Mouse (Mus musculus) layer of hippocampus, postnatal 14 days (tissue): ENCODE results near the gene Slc44a2. TPM values are rescaled to one million over a fixed set of nuclear protein-coding genes. Genes with fewer than 3 reads are reported as not detected.
"Not testable (repeated sequence)": the region's sequence is repeated elsewhere in the genome, so short reads cannot be mapped to it uniquely, and the experiment has no call there.

Source experiments
- DNase-seq, 2 experiments: peaks; one replicate each; pipeline ENCODE4 v3.0.0; 2021 to 2022; ENCODE audit warnings: low spot score in 2 of 2, mixed read lengths in 1 of 2
- total RNA-seq, 2 experiments: library from RNA; stranded (reverse); gene quantifications; 2 replicates each; pipeline ENCODE4 v1.2.3; 2021

Gene Slc44a2
- total RNA-seq, 2 experiments from 2014 or later = 53.4 to 61.0 TPM

DNA sequence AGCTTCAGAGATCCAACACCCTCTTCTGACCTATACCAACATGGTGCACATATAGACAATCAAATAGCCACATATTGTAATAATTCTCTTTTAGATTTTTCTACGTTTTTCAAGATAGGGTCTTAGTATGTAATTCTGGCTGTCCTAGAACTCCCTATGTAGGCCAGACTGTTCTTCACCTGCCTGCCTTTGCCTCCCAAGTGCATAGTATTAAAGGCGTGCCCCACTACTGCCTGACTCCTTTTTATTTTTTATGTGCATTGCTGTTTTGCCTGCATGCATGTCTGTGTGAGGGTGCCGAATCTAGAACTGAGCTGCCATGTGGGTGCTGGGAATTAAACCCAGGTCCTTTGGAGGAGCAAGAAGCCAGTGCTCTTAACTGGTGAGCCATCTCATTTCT is 28.2 kb upstream of the Slc44a2 start:
- DNase-seq = no peak

DNA sequence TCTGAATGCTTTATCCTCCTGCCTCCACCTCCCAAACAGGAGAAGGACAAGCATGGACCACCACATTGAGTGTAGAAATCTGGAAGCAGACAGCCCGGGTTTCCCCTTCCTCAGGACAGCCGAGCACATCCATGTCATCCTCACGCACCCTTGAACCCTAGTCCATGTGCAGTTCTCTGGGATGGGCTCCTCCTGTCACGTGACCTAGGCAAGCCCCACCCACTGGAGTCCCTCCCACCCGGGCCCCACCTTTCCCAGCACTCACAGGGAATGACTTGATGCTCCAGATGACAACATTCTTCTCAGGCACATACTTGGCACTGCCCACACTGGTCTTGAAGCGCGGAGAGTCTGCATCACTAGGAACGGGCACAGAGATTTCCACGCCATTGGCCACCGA is 21.5 kb upstream of the Slc44a2 start:
- DNase-seq = no peak

DNA sequence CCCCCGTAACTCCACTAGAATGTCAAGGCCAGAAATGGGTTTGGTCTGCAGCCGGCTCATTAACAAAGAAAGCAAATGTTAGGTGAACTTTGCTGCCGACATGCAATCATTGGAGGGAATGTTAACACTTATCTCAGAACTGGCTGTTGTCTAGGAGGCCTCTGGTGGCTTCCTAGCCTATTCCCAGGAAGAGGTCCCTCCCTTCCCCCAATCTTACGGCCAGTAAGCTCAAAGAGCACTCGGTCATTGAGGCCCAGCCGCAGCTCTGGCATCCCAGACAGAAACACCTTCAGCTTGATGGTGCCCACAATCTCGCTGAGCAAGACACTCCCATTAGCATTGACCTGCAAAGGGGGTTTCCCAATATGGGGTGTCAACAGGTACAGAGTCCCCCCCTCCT is 15.4 kb upstream of the Slc44a2 start:
- no peak for DNase-seq

DNA sequence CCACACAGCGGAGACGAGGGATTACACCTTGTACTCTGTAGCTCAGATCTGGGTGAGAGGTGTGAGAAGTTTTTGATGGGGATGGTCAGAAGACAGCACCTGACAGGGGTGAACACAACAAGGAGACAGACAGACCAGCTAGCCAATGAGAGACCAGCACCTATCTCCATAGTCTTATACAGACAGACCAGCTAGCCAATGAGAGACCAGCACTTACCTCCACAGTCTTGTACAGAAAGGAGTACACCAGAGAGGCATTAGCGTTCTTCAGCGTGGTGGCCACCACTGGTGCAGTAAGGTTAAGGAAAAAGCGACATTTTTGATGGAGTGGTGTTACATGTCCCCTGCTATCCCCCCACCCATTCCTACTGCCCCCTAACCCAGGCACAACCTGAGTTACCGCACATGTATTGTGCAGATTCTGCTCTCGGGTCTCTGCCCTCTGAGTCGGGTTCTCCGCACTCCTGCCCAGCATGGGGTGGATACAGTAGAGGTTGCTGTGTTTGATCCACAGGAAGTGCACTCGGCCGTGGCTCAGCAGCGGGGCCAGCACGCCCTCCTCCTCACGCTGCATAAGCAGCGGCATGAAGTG is 11.3 kb upstream of the Slc44a2 start:
- DNase-seq = no peak

DNA sequence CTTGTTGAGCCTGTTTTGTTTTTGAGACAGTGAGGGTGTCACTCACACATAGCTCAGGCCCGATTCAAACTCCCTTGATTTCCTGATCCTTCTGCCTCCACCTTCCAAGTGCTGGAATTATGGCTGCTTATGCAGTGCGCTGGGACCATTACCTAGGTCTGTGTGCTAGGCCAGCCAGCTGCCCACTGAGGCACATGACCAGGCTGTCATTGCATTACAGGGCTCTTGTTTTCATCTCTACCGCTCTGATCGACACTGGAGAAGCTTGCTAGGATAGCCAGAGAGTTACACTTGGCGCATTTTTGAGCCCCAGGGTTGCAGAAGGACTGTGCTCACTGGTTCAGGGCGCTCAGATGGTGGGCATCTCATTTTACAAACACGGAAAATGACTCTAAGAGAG is 8.8 kb upstream of the Slc44a2 start:
- DNase-seq = no peak

DNA sequence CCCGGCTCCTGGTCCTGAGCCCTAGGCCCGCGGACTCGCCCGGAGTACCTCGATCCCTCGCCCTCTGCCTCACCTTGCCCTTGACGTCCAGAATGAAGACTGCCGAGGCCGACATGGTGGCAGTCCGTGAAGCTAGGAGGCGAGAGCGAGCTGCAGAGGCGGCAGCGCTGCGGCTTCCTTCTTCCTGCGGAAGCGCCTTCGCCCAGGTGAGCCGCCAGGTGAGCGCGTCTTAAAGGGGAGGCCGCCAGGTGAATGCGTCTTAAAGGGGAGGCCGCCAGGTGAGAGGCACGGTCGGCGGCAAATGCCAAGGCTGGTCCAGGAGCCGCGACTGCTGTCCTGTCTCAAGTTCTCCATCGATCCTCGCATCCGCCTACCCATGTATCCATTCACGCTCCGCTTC is 8.4 kb upstream of the Slc44a2 start, which contains the start of gene Ap1m2:
Gene Ap1m2 (minus strand): TSS at position 204 of the 400 bp plus-strand sequence.
- no peak for DNase-seq

DNA sequence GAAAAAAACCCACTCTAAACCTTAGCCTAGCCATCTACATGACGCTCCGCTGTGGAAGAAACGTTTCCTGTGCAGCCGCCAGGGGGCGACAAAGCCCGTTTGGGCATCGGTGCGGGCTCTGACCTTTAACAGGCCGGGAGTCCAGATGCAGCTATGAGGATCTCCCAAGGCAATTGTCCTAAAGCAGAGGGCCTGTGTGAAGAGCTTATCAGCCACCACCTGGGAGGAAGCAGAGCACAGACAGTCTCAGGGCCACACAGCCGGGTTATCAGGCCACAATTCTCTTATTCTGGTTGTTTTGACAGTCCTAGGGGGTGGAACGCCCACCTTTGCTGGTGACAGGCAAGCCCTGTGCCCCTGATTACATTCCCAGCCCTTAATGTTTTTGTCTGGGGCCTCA is 7.1 kb upstream of the Slc44a2 start:
- DNase-seq = peak; percentile 81 to 84

DNA sequence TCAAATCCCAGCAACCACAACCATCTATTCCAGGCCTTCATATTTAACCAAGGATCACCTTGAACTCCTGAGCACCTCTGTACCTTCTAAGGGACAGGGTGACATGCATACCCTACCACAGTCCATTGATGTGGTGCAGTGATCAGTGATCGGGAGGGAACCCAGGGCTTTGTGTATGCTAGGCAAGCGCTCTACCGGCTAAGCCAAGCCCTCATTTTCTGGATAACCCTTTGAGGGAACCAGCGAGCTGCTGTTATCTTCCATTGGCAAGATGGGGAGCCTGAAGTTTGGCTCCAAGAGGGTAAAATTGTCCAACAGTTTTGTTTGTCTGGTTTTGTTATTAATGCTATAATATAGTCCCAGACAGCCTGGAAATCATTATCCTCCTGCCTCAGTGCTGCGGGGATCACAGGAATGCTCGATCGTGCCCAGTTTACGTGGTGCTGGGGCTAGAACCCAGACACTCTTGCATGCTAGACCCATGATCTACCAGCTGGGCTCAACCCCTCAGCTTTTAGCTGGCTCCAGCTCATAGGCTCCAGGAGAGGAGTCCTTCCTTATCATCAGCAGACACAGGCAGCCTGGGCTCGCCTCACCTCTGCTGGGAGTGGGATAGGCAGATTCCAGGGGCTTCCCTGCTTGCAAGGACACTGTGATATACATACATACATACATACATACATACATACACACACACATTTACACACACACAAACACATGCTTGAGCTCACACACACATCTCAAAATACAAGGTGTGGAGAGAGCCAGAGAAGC is 5.9 kb upstream of the Slc44a2 start:
- no peak for DNase-seq

DNA sequence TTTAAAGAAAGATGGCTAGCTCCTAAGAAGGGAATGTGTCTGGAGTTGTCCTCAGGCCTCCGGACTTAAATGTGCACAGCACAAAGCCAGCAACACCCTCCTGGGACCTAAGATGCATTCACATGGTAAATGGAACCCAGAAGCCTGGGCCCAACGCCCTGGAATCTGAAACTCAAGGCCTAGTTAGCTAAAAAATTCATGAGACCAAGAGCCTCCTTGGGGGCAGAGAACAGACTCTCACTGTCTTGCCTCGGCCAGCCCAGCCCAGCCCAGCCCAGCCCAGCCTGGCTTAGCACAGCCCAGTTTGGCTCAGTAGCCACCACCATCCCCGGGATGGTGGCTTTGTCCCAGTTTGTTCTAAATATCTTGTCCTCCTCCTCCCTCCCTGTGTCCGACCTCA is 5.1 kb upstream of the Slc44a2 start:
- no peak for DNase-seq

DNA sequence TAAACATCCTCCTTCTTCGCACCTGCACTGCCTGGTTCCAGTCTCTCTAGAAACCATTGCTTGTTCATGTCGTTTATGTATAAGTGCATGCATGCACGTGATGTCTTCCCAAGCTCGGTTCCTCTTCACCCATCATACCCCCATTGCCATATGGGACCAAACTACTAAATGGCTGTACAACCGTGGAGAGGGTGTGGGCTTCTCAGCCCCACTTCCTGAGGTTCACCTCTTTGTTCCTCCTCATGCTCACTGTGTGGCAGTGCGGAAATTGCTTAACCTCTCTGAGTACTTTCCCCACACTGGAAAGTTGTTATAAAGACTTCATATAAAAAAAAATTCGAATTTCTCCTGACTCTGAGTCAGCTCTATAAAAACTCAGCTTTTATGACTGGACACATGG is 3.8 kb upstream of the Slc44a2 start:
- no peak for DNase-seq

DNA sequence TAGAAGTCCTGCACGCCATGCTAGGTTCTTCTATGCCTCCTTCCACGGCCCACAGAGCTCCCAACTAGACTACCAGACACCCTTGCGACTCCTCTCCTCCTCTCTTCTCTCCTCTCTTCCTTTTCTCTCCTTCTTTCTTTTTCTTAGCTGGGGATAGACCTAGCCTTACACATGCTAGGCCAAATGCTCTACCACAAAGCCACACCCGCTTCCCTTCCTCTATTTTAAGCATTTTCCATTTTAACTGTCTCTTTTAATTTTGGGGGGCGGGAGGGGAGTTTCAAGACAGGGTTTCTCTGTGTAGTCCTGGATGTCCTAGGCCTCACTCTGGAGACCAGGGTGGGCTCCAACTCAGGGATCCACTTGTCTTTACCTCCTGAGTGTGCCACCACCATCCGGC is 1.7 kb upstream of the Slc44a2 start:
- no peak for DNase-seq

DNA sequence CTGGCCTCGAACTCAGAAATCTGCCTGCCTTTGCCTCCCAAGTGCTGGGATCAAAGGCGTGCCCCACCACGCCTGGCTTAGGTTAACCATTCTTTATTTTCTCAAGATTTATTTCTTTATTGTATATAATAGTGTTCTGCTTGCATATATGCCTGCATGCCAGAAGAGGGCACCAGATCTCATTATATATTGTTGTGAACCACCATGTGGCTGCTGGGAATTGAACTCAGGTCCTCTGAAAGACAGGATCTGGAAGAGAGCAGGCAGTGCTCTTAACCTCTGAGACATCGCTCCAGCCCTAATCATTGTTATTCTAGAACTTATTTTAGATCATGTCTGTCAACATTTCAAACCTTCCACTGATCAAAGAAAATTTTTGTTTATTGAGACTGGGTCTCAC is 995 bp upstream of the Slc44a2 start:
- DNase-seq = no peak

DNA sequence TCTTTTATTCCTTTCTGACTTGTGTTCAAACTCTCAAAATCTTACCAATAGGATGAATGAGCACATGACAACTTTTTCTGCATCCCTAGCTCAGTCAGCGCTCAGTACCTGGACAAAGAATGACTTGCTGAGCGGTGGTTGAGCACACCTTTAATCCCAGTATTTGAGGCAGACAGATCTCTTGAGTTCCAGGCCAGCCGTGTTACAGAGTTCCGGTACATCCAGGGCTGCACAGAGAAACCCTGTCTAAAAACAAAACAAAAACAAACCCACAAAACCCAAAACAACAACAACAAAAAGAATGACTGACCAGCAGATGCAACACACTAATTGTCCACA is 249 bp upstream of the Slc44a2 start:
- no peak for DNase-seq

DNA sequence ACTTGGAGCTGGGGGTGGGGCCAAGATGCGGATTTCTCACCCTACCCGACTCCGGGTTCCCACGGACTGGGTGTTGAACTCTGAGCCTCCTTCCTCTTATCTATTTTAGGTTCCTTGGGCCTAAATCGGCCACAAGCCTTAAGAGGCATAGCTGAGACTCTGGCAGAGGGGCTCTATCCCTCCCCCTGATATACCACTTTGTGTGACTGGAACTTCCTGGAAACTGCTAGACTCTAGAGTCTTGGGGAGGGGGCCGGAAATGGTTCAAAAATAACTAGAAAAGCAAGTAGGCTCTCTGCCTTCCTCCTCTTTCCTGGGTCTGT is 976 bp downstream of the Slc44a2 start:
- DNase-seq = peak; percentile 12 to 39

DNA sequence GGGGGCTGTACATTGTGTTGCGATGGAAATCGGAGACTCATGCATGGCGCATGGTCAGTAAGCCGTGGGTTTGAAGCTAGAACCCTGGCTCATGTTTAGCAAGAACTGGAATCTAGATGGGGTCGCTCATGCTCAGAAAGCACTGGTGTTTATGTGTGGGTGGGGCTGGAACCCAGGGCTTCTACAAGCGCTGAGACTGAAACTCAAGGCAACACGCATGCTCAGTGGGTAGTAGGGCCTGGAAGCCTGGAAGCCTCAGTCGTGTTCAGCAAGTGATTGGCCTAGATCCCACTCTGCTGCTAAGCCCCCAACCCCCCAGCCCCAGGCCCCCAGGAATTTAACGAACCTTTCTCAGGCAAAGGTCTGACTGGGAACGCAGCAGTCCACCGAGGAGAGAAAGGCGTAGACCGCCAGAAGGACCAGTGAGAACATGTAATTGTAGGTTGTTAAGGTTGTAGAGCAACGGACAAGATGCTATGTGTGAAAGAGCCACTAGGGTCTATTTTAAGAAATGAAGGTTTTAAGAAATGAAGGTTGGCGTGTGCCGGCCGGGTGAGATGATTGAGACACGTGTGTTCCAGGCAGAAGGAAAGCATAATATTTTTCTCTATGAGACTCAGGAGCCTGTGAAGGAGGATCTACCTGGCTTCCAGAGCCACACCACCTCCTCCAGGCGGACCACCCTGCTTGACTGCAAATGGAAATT is 1.9 kb downstream of the Slc44a2 start:
- DNase-seq = no peak

DNA sequence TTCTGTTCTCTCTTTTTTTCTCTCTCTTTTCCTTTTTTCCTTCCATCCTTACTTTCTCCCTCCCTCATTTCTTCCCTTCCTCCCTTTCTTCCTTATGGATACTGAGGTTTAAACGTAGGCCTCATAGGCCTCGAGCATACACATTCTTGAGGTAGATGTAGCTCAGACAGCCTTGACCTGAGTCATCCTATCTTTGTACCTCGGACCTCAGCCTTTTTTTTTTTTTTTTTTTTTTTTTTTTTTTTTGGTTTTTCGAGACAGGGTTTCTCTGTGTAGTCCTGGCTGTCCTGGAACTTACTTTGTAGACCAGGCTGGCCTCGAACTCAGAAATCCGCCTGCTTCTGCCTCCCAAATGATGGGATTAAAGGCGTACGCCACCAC is 2.4 kb downstream of the Slc44a2 start:
- not testable (repeated sequence) for DNase-seq

DNA sequence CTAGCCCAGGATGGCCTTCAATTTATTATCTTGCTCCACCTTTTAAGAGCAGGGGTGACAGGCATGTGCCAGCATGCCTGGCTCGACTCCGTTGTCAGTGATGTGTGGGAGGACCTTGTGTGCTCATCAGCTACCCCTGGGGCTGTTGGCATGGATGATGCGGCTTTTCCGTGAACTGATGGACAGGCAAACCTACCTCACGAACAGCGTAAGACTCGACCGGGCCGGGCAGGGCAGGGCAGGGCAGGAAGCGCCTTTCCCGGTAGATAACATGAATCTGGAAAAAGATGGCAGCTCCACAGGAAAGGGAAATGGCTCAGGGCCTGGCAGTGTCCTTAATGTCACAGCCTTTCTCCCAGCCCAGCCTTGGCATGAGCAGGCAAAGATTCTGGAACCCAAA is 3.8 kb downstream of the Slc44a2 start:
- no peak for DNase-seq

DNA sequence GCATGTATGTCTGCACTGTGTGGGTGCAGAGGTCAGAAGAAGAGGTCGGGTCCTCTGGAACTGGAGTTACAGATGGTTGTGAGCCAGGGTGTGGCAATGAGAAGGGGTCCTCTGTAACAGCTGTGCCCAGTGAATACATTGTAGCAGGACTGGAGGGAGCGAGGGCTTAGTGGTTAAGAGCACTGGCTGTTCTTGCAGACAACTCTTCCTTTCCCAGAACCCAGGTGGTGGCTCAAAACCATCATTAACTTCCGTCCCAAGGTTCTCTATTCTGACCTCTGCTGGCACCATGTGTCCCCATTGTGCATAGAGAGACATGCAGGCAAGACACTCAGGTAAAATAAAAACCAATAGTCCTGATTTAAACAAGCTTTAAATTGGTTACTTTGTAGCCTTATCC is 7.1 kb downstream of the Slc44a2 start:
- no peak for DNase-seq

DNA sequence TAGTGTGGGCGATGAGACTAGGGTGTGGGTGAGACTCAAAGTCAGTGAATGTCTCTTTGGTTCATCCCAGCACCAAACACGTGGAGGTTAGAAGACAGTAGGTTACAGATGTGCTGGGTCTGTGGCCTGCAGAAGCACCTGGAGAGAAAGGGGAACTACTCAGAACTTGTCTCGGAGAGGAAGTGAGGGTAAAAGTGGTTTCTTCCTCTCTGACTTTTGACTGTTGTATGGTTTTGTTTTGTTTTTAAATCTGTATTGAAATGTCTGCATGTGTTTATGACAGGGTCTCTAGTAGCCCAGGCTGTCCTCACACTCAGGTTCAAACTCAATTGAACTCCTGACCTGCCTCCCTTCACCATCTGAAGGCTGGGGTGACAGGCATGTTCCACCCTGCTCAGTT is 7.5 kb downstream of the Slc44a2 start:
- DNase-seq = no peak

DNA sequence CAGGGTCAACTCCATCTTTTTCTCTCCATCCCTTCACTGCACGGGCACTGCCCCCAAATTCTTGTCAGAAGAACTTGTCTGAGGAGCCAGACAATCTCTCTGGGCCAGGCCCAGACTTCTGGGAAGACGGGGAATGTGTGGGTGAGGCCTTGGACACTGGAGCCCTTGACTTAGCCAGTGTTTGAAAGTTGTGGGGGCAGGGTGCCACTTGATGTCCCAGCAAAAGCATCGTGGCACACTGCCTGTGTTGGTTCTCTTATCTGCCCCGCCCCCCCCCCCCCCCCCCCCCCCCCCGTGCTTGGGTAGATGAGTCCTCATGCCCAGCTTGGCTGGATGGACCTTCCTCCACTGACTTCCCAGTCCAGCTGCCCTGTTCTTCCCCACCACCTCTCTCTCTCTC is 8.5 kb downstream of the Slc44a2 start:
- no peak for DNase-seq

DNA sequence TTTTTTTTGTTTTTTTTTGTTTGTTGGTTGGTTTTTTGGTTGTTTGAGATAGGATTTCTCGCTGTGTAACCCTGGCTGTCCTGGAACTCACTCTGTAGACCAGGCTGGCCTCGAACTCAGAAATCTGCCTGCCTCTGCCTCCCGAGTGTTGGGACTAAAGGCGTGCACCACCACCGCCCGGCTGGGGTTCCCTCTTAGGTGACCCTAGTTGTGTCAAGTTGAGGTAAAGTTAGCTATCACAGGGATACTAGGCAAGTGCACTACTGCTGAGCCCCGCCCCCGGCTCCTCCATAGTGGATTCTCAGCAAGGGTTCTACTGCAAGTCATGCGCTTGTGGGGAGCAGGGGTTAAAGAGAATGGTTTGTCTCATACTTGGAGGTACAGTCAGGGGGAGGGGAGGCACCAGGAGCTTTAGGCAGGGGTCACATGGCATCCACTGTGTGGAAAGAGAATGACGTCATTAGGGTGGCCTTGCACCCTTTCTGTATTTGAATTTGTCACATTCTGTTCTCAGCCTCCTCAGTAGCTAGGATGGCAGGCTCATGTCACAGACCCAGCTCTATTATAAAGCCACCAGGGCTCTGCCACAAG is 9.3 kb downstream of the Slc44a2 start:
- no peak for DNase-seq

DNA sequence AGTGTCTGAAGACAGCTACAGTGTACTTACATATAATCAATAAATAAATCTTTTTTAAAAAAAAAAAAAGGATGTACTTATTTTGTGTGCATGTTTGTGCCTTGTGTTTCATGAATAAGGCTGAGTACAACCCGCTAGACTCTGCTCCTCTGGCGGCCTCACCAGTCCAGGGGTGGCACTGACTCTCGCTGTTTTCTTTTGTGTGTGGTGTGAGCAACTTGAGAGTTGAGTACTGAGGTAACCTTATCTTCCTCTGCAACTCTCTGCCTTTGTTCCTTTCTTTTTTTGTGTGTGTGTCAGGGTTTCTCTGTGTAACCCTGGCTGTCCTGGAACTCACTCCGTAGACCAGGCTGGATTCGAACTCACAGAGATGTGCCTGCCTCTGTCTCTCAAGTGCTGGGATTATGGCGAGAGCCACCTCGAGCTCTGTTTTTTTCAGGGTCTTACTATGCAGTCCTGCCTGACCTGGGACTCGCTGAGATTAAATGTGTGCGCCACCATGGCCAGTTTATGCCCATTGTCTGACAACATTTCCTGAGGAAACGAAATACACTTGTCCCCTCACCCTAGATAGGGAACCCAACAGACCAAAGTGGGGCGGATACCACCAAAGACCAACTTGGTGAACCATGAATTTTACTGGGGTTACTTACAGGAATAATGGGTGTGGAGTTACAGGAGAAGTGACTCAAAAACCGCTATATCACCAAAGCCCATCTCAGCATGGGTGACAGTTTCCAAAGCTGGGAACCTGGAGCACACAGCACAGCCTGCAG is 11.1 kb downstream of the Slc44a2 start:
- no peak for DNase-seq
